Mouse (Mus musculus) liver, adult 2 months (tissue): ENCODE measurements around the gene Nlgn3.
"Not testable (repeated sequence)": the region's sequence is repeated elsewhere in the genome, so short reads cannot be mapped to it uniquely, and the experiment has no call there.

Source experiments
- CTCF ChIP-seq: fragments of 200-500 bp; IDR thresholded peaks from 2 replicates; pipeline ENCODE4 v1.5.1; 2011; ENCODE audit warnings: low read depth, low read length, control low read depth
- POLR2A ChIP-seq: fragments of 200-500 bp; IDR thresholded peaks from 2 replicates; pipeline ENCODE4 v1.6.1; 2011; ENCODE audit warnings: low read length, control low read depth; ENCODE audit not compliant: insufficient read depth; ENCODE audit errors: extremely low read depth

GRCm38 (mm10) chrX:101358902-101359301 is 59.9 kb downstream of the Nlgn3 start:
- TF ChIP-seq CTCF, POLR2A: not testable (repeated sequence)
